Mouse (Mus musculus) spleen, adult 2 months (tissue): ENCODE measurements around the gene Clcn3.

Source experiments
- CTCF ChIP-seq: fragments of 200-500 bp; IDR thresholded peaks from 2 replicates; pipeline ENCODE4 v1.5.1; 2011; ENCODE audit warnings: mild to moderate bottlenecking, inconsistent platforms; ENCODE audit not compliant: insufficient read depth, insufficient read length, insufficient replicate concordance; ENCODE audit errors: extremely low read depth
- POLR2A ChIP-seq: fragments of 200-500 bp; IDR thresholded peaks from 2 replicates; pipeline ENCODE4 v1.6.1; 2011; ENCODE audit warnings: low read depth, low read length, inconsistent platforms

GRCm38 (mm10) chr8:60992910-60993638 lies 10.0 kb upstream of the Clcn3 start, which contains the start of gene Nek1:
- TF ChIP-seq CTCF: no peak
- TF ChIP-seq POLR2A: no peak
